Mouse (Mus musculus): ENCODE measurements at regions not wholly inside any gene's neighbourhood (a gene's known extent, or its start where the extent isn't known, plus 50 kb on each side); places are given as distances from the start of the nearest gene placed in this dataset.

GRCm38 (mm10) chr5:108903134-108903923, 50.9 kb upstream of the Vmn2r9 start:
- peak; percentile 5 to 23 for DNase-seq (ENCODE audit: low read depth in 2 of 2, low spot score in 2 of 2)
